Mouse (Mus musculus) forebrain, embryonic 15.5 days (tissue): ENCODE measurements around the gene Pcbp2. TPM values are rescaled to one million over a fixed set of nuclear protein-coding genes. Genes with fewer than 3 reads are reported as not detected.

Experiments
- ATAC-seq: fragments of 200-750 bp; cut with Nextera tagmentation; replicated peaks from 2 replicates; pipeline ENCODE4 v1.8.0; 2017; ENCODE audit warnings: mild to moderate bottlenecking, moderate TSS enrichment, moderate library complexity
- H3K27ac ChIP-seq: fragments of 300-500 bp; sonication (generic); replicated peaks from 2 replicates; pipeline ENCODE4 v1.5.1; 2015; ENCODE audit warnings: mild to moderate bottlenecking, inconsistent platforms
- H3K27me3 ChIP-seq: fragments of 300-500 bp; sonication (generic); 2 replicates; pipeline ENCODE4 v1.6.1; 2015; ENCODE audit warnings: inconsistent platforms
- H3K36me3 ChIP-seq: fragments of 300-500 bp; sonication (generic); 2 replicates; pipeline ENCODE4 v1.6.1; 2015; ENCODE audit warnings: mild to moderate bottlenecking, inconsistent platforms
- H3K4me1 ChIP-seq: fragments of 300-500 bp; sonication (generic); 2 replicates; pipeline ENCODE4 v1.6.1; 2015; ENCODE audit warnings: inconsistent platforms
- H3K4me2 ChIP-seq: fragments of 300-500 bp; sonication (generic); replicated peaks from 2 replicates; pipeline ENCODE4 v1.6.1; 2015; ENCODE audit warnings: mild to moderate bottlenecking, inconsistent platforms
- H3K4me3 ChIP-seq: fragments of 300-500 bp; sonication (generic); 2 replicates; pipeline ENCODE4 v1.5.1; 2015; ENCODE audit warnings: mild to moderate bottlenecking, inconsistent platforms
- H3K9ac ChIP-seq: fragments of 300-500 bp; sonication (generic); replicated peaks from 2 replicates; pipeline ENCODE4 v1.6.1; 2015; ENCODE audit warnings: mild to moderate bottlenecking, inconsistent platforms
- H3K9me3 ChIP-seq: fragments of 300-500 bp; sonication (generic); 2 replicates; pipeline ENCODE4 v1.6.1; 2016; ENCODE audit warnings: inconsistent platforms
- WGBS: fragments of 180-500 bp; shearing (Covaris S2); methylation state at CpG from one replicate; pipeline ENCODE4 v1.1.7; 2015; ENCODE audit warnings: mixed read lengths; 5-methylcytosine and 5-hydroxymethylcytosine counted together
- polyA plus RNA-seq: library from polyadenylated mRNA; unstranded; fragments of >200 nt; fragmentation: Nextera tagmentation; extraction: Ambion mirVana; gene quantifications from 2 replicates; pipeline ENCODE4 v1.2.1, GENCODE M21; 2015

Gene Pcbp2
- 155 and 161 TPM in 2 replicates for polyA plus RNA-seq

DNA sequence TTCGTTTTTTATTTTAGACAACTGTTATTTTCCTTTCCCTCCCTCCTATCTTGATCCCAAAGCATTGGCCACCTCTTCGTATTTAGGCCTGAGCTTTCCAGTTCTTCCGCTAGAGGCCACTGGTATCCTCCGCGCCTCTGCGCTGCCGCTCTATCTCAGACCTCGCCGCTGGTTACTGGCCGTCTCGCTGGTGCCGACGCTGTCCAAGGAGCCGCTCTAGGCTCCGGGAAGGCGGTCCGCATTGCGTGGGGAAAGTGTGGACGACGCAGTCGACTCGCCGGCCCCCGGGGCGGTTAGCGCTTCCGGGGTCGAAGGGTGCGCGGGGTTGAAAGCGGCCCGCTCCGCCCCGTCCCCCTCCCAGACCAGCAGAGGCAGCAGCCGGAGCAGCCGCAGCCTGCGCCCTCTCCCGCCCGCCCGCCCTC lies at the start of gene Pcbp2:
Pcbp2 (plus strand) TSS at position 357 of the 422 bp plus-strand sequence.
- Histone ChIP-seq H3K36me3 (peaks cover 16% of the 10 kb centered on the region), H3K4me1 (peaks cover 22% of the 10 kb centered on the region), H3K9ac (peak within 1 kb of the TSS; percentile 71), H3K9me3 (no peaks in the 10 kb centered on the region), H3K4me2 (peak within 1 kb of the TSS; percentile 68), H3K4me3 (peak within 1 kb of the TSS; percentile 75), H3K27me3 (no peaks in the 10 kb centered on the region), H3K27ac (peak within 1 kb of the TSS; percentile 95)
- peak; percentile 99 for ATAC-seq
- under 1% methylated on average over 35 of the region's 40 CpGs for WGBS

DNA sequence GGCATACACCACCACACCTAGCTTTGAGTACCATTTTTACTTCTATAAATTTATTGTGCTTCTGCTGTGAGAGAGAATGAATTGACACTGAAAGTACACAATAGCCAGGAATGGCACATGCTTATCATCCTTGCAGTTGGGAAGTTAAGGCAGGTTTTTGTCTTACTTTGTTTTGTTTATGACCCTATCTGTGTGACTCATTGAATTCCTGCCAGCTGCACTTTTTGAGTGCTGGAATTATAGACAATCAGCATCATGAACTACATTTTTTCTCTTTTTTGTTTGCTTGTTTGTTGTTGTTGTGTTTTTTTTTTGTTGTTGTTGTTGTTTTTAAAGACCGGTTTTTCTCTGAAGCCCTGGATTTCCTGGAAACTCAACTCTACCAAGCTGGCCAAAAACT lies 49.4 kb upstream of the Pcbp2 start:
- ATAC-seq, result no peak
- 73% methylated on average over 1 of the region's 1 CpGs for WGBS
- H3K9ac ChIP-seq, result no peak overlapping the region

DNA sequence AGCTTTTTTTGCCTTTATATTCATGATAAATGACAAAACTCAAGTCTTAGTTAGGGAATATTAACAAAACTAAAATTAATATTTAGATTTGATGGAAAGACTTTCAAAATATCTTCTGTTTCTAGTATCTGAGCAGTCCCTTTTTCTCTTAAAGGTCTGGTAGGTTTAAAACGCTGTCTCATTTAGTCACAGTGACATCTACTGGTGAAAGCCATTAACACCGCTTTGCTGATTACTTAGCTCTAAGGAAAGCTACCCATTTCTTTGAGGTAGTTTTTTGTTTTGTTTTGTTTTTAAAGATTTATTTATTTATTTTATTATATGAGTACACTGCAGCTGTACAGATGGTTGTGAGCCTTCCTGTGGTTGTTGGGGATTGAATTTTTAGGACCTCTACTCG lies 48.9 kb upstream of the Pcbp2 start:
- H3K4me3 ChIP-seq, result no peak overlapping the region
- no peak overlapping the region for H3K4me2 ChIP-seq
- no peak for ATAC-seq
- no peaks in the 10 kb centered on the region for H3K9me3 ChIP-seq
- no peak overlapping the region for H3K27ac ChIP-seq
- 48% methylated on average over 3 of the region's 3 CpGs for WGBS
- no peaks in the 10 kb centered on the region for H3K4me1 ChIP-seq
- H3K27me3 ChIP-seq, result no peaks in the 10 kb centered on the region
- no peak overlapping the region for H3K9ac ChIP-seq
- H3K36me3 ChIP-seq, result peaks cover 15% of the 10 kb centered on the region

More for the DNA sequence above, 49.4 kb upstream of the Pcbp2 start:
- no peaks in the 10 kb centered on the region for H3K9me3 ChIP-seq
- H3K36me3 ChIP-seq, result peaks cover 11% of the 10 kb centered on the region
- no peaks in the 10 kb centered on the region for H3K27me3 ChIP-seq
- H3K4me1 ChIP-seq, result no peaks in the 10 kb centered on the region
- H3K27ac ChIP-seq, result no peak overlapping the region
- no peak overlapping the region for H3K4me2 ChIP-seq
- H3K4me3 ChIP-seq, result no peak overlapping the region

DNA sequence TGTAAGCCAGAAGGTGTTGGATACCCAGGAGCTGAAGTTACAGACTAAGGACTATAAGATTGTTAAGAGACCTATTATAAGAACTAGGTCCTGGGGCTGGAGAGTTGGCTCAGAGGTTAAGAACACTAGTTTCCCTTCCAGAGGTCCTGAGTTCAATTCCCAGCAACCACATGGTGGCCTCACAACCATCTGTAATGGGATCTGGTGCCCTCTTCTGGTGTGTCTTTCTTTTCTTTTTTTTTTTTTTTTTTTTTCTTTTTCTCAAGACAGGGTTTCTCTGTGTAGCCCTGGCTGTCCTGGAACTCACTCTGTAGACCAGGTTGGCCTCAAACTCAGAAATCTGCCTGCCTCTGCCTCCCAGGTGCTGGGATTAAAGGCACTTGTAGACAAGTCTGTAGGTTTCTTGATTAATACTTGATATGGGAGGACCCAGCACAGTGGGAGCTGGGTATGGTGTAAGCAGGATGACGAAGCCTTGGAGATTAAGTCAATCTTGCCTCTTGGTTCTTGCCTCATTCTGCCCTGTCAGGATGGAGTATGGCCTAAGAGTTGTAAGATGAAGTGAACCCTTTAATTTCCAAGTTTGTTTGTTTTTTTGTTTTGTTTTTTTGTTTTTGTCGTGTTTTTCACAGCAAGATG lies 46.6 kb upstream of the Pcbp2 start:
- H3K4me3 ChIP-seq, result no peak overlapping the region
- no peaks in the 10 kb centered on the region for H3K27me3 ChIP-seq
- ATAC-seq, result no peak
- no peak overlapping the region for H3K4me2 ChIP-seq
- H3K9me3 ChIP-seq, result no peaks in the 10 kb centered on the region
- peaks cover 33% of the 10 kb centered on the region for H3K36me3 ChIP-seq
- 90% methylated on average over 2 of the region's 2 CpGs for WGBS
- H3K4me1 ChIP-seq, result no peaks in the 10 kb centered on the region
- no peak overlapping the region for H3K9ac ChIP-seq
- no peak overlapping the region for H3K27ac ChIP-seq

DNA sequence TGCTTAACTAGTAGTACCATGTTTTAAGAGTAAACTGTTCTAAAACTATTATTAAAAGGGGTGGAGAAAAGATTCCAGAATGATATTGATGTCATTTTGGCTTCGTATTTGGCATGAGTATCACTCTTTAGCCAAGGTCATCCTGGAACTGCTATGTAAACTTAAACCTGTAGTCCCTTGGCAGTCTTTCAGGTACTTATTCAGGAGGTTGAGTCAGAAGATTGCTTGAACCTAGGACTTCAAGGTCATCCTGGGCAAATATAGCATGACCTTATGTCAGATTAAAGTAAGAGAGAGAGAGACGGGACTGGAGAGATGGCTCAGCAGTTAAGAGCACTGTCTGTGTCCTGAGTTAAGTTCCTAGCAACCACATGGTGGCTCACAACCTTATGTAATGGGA lies 45.7 kb upstream of the Pcbp2 start:
- H3K4me1 ChIP-seq, result no peaks in the 10 kb centered on the region
- H3K27ac ChIP-seq, result no peak overlapping the region
- no peak overlapping the region for H3K4me2 ChIP-seq
- no peaks in the 10 kb centered on the region for H3K27me3 ChIP-seq
- H3K4me3 ChIP-seq, result no peak overlapping the region
- H3K36me3 ChIP-seq, result peaks cover 39% of the 10 kb centered on the region
- no peak for ATAC-seq
- H3K9ac ChIP-seq, result no peak overlapping the region
- H3K9me3 ChIP-seq, result no peaks in the 10 kb centered on the region
- WGBS, result 96% methylated on average over 2 of the region's 2 CpGs

DNA sequence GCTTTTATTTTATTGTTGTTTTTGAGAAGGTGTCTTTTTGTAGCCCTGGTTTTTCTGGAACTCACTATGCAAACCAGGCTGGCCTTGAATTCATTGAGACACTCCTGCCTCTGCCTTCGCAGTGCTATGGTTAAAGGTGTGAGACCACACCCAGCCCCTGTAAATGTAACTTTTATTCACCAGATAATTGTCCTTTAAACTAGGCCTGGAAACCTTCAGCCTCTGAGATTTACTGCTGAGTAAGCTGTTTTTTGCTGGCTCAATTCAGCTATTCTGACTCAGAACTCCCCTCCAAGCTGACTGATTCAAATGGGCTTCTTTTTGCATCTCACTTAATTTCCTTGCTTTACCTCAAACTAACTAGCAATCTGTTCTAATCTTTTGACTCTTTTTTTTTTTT lies 43.4 kb upstream of the Pcbp2 start:
- H3K36me3 ChIP-seq, result peaks cover 61% of the 10 kb centered on the region
- H3K4me3 ChIP-seq, result no peak overlapping the region
- H3K9ac ChIP-seq, result no peak overlapping the region
- H3K27me3 ChIP-seq, result no peaks in the 10 kb centered on the region
- no peaks in the 10 kb centered on the region for H3K4me1 ChIP-seq
- WGBS, result 98% methylated on average over 1 of the region's 1 CpGs
- no peaks in the 10 kb centered on the region for H3K9me3 ChIP-seq
- no peak overlapping the region for H3K27ac ChIP-seq
- no peak for ATAC-seq
- H3K4me2 ChIP-seq, result no peak overlapping the region

DNA sequence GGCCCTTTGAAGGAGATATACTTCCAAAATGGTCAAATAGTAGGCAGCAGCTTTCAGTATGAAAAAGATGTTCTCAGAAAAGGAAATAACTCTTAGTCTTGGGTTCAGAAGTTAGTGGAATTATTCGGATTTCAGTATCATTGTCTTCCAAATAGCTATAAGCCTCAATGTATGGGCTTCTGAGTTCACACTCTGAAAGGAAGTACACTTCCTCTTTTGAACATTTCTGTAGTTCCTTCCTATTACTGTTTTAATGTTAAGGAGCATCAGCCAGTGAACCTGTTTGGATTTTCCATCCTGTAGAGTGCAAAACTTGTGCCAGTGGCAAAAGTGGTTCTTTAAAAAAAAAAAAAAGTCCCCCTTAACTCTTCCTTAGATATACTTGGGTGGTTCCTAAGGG lies 38.3 kb upstream of the Pcbp2 start:
- H3K9me3 ChIP-seq, result no peaks in the 10 kb centered on the region
- no peak overlapping the region for H3K27ac ChIP-seq
- H3K9ac ChIP-seq, result no peak overlapping the region
- H3K4me1 ChIP-seq, result no peaks in the 10 kb centered on the region
- WGBS, result 97% methylated on average over 1 of the region's 1 CpGs
- H3K27me3 ChIP-seq, result no peaks in the 10 kb centered on the region
- no peak for ATAC-seq
- no peak overlapping the region for H3K4me2 ChIP-seq
- peaks cover 78% of the 10 kb centered on the region for H3K36me3 ChIP-seq
- H3K4me3 ChIP-seq, result no peak overlapping the region

DNA sequence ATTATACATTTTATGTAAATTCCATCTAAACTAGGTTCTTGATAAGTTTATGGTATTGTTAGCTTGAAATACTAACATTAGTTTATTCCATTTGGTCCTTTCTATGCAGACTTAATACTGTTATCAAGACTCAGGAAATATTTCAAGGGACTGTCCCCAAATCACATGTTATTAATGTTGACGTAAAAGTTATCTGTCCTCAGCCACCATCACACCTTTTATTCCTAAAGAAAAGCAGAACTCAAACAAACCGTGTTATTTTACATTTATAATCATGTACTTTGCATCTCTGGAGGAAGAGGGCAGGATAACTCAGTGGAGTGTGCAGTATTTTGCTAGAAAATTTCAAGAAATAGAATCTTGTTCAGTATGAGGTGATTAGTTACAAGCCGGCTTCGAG lies 37.2 kb upstream of the Pcbp2 start:
- H3K4me2 ChIP-seq, result no peak overlapping the region
- peaks cover 71% of the 10 kb centered on the region for H3K36me3 ChIP-seq
- H3K4me3 ChIP-seq, result no peak overlapping the region
- H3K4me1 ChIP-seq, result no peaks in the 10 kb centered on the region
- H3K27me3 ChIP-seq, result no peaks in the 10 kb centered on the region
- no peak overlapping the region for H3K9ac ChIP-seq
- 95% methylated on average over 4 of the region's 4 CpGs for WGBS
- no peak for ATAC-seq
- no peak overlapping the region for H3K27ac ChIP-seq
- no peaks in the 10 kb centered on the region for H3K9me3 ChIP-seq

DNA sequence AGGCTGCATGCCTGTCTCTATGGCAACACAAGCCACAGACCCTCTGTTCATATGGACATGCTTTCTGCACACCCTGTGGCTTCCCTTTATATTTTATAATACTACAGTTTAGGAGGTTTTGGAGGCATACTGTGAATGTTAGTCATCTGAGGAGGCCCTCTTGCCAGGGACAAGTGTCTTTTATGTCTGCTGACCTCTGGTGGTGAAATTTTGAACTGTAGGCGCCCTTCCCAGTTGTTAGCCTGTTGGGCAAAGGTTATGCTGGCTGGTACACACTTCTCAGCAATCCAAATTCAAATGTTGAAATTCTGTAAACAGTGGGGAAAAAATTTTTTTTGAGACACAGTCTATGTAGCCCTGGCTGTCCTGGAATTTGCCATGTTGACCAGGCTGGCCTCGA lies 27.8 kb upstream of the Pcbp2 start:
- H3K36me3 ChIP-seq, result no peaks in the 10 kb centered on the region
- H3K27ac ChIP-seq, result no peak overlapping the region
- 45% methylated on average over 2 of the region's 2 CpGs for WGBS
- H3K9me3 ChIP-seq, result no peaks in the 10 kb centered on the region
- peak; percentile 32; the same call in 1 of the 2 replicates for ATAC-seq
- no peaks in the 10 kb centered on the region for H3K4me1 ChIP-seq
- H3K4me3 ChIP-seq, result no peak overlapping the region
- H3K9ac ChIP-seq, result no peak overlapping the region
- H3K27me3 ChIP-seq, result no peaks in the 10 kb centered on the region
- no peak overlapping the region for H3K4me2 ChIP-seq

DNA sequence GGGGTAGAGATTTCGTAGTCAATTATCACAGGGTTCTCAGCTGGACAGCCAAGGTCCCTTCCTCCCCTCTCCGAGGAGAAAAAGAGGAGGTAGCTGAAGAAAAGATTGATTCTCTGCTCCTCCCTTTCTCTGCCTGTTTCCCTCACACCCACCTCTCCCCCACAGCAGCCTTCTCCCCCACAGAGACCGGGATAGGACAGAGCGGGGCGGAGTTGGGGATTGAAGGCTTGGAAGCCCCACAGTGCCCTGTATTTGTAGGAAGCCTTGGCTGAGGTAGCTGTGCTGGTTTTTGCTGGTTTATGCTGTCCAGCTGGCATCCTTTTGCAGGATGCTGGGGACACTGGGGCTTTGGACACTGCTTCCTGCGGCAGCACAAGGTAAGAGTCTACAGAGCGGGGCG lies 25.2 kb upstream of the Pcbp2 start, which contains the start of gene Amhr2:
Amhr2 (plus strand) TSS at position 222 of the 400 bp plus-strand sequence.
- Histone ChIP-seq H3K36me3 (no peaks in the 10 kb centered on the region), H3K4me1 (no peaks in the 10 kb centered on the region), H3K9ac (no peak within 1 kb of the TSS), H3K27me3 (no peaks in the 10 kb centered on the region), H3K27ac (no peak within 1 kb of the TSS), H3K4me3 (no peak within 1 kb of the TSS), H3K9me3 (no peaks in the 10 kb centered on the region), H3K4me2 (no peak within 1 kb of the TSS)
- no peak for ATAC-seq
- 68% methylated on average over 8 of the region's 8 CpGs for WGBS

DNA sequence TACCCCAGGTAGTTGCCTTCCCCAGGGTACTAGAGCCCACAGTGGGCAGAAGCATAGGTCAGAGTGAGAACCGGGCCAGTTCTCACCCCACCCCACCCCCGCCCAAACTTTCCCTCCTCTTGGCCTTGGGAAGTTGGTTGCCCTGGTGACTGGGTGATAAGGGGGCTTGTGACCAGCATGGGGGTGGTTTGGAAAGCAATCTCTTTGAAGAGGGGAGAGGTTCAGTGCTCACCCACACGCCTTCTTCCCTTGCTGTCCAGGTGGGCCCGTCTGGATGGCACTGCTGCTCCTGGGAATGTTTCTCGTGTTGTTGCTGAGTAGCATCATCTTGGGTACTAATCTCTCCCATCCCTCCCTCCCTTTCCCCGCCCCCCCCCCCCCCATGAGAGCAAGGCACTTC lies 23.9 kb upstream of the Pcbp2 start:
- no peak overlapping the region for H3K4me3 ChIP-seq
- no peaks in the 10 kb centered on the region for H3K4me1 ChIP-seq
- ATAC-seq, result no peak
- H3K9me3 ChIP-seq, result no peaks in the 10 kb centered on the region
- no peaks in the 10 kb centered on the region for H3K27me3 ChIP-seq
- no peaks in the 10 kb centered on the region for H3K36me3 ChIP-seq
- H3K9ac ChIP-seq, result no peak overlapping the region
- 74% methylated on average over 5 of the region's 6 CpGs for WGBS
- no peak overlapping the region for H3K4me2 ChIP-seq
- H3K27ac ChIP-seq, result no peak overlapping the region

DNA sequence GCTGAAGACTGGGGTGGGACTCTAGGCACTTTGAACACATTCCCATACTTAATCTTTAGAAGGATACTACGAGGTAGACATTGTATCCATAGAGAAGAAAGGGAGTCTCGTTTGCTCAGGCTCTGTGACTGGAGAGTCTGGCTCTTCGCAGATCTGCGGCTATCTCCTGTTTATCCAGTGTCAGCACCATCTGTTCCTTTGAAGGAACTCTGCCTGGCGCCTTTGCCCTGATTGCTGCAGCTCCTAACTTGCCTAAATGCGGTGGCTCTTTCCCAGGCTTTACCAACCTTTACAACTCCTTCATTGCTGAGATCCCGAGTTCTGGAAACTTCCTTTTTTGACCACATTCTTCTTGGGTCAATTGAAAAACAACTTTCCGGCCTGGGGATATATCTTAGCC lies 21.0 kb upstream of the Pcbp2 start:
- WGBS, result 68% methylated on average over 8 of the region's 8 CpGs
- Histone ChIP-seq H3K9me3 (no peaks in the 10 kb centered on the region), H3K36me3 (no peaks in the 10 kb centered on the region), H3K4me2 (no peak overlapping the region), H3K9ac (no peak overlapping the region), H3K4me1 (no peaks in the 10 kb centered on the region), H3K4me3 (no peak overlapping the region), H3K27me3 (no peaks in the 10 kb centered on the region), H3K27ac (no peak overlapping the region)
- ATAC-seq, result no peak

DNA sequence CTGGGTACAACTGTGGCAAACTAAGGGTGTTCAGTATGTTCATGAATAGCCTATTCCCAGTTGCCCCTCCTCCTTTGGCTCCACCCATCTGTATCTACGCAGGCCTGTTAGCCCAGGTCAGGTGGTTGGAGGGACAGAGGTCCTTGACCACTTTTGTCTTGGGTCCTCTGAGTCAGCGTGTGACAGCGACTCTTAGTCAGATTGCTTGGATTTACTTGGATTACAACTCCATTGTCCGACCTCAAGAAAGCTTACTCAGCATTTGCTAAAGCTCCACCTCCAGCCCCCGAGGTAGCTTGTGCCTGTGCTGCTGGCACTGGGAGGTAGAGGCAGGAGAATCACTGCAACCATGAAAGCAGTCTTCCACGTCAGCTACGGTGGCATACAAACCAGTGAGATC lies 19.4 kb upstream of the Pcbp2 start:
- H3K27me3 ChIP-seq, result no peaks in the 10 kb centered on the region
- no peak overlapping the region for H3K4me3 ChIP-seq
- H3K36me3 ChIP-seq, result no peaks in the 10 kb centered on the region
- H3K9ac ChIP-seq, result no peak overlapping the region
- H3K9me3 ChIP-seq, result no peaks in the 10 kb centered on the region
- H3K27ac ChIP-seq, result no peak overlapping the region
- H3K4me2 ChIP-seq, result no peak overlapping the region
- no peak for ATAC-seq
- 23% methylated on average over 7 of the region's 7 CpGs for WGBS
- no peaks in the 10 kb centered on the region for H3K4me1 ChIP-seq
